Mouse (Mus musculus): ENCODE results near the gene Fam183b. TPM values are rescaled to one million over a fixed set of nuclear protein-coding genes. Genes with fewer than 3 reads are reported as not detected.

Fam183b gene
- total RNA-seq (2023): not detected

DNA sequence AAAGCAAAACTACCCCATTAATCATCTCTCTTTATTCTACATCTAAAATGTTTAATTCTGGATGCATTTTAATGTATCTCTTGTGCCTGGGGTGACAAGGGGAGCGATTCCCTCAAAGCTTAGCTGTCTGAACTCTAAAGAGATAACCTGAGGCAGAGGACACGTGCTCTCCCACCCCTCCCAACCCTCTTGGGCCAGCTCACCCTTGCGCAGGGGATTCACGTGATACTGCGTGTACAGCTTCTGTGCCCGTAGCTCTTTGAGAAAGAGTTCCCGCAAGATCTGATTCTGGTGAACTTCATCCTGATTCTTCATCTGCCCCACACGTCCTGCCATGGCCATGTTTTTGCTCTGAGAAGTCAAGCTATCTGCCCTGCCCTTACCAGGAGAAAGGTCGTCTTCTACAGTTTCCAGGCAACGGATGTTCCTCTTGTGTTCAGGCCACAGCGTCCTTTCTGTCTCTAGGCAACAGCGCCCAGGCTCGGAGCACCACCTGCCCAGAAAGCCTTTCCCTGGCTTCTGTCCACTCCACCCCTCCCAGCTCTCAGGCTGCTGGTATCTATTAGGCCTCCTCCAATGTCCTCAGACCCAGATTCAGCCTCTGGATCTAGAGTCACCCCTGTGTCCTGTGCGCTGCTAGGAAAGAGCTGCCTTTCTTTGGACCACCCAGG, at the start of gene Fam183b:
TSS of gene Fam183b (minus strand) at position 403 of the 671 bp plus-strand sequence.

DNA sequence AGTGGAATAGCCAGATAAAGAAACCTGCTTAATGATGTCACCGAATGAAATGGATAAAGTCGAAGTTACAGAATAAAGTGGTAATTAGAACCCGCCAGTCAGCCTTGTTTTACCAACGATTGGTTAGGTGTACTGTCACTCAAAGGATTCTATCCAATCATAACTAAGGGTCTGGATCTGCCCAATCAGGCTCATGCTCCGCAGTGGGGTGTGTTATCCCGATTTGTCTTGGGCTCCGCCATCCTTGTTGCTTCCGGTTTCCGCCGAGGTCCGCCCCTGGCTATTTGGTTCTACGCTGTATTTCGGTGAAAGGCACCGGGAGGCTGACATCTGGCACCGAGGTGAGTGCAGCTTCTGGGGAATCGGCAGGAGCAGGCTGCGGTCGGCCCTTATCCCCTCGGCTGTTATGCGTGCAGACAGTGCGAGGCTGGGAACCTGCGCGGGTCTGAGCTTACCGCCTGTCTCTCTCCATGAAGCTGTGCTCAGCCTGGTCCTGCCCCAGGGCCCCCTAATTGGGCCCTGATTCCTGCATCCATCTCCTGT, 45.2 kb upstream of the Fam183b start, which contains the start of gene Gm12258:
TSS of gene Gm12258 (plus strand) at position 240 of the 543 bp plus-strand sequence.

DNA sequence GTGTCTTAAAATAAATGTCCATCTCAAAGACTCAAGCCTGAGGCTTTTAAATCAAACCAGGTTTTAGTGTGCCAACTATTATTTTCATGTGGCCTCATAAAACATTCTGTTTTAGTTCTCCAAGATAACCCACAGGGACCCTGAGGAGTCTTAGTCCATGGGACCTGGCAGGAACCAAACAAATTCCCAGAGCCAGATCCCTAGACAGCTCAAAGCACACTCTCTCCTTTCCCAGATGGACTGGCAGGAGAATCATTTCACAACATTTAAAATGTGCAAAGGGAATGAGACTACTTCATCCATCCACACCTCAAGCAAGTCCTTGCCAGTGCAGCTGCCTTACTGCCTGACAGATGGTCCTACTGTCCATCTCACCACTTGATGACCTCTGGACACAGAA, 37.2 kb upstream of the Fam183b start, which contains the start of gene Olfr311:
TSS of gene Olfr311 (plus strand) at position 301 of the 400 bp plus-strand sequence.

DNA sequence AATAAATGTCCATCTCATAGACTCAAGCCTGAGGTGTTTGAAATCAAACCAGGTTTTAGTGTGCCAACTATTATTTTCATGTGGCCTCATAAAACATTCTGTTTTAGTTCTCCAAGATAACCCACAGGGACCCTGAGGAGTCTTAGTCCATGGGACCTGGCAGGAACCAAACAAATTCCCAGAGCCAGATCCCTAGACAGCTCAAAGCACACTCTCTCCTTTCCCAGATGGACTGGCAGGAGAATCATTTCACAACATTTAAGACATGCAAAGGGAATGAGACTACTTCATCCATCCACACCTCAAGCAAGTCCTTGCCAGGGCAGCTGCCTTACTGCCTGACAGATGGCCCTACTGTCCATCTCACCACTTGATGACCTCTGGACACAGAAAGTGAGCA, 27.2 kb upstream of the Fam183b start, which contains the start of gene Olfr312:
TSS of gene Olfr312 (plus strand) at position 301 of the 400 bp plus-strand sequence.

DNA sequence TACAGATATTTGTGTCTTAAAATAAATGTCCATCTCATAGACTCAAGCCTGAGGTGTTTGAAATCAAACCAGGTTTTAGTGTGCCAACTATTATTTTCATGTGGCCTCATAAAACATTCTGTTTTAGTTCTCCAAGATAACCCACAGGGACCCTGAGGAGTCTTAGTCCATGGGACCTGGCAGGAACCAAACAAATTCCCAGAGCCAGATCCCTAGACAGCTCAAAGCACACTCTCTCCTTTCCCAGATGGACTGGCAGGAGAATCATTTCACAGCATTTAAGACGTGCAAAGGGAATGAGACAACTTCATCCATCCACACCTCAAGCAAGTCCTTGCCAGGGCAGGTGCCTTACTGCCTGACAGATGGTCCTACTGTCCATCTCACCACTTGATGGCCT, 12.9 kb upstream of the Fam183b start, which contains the start of gene Olfr313:
TSS of gene Olfr313 (plus strand) at position 301 of the 400 bp plus-strand sequence.

DNA sequence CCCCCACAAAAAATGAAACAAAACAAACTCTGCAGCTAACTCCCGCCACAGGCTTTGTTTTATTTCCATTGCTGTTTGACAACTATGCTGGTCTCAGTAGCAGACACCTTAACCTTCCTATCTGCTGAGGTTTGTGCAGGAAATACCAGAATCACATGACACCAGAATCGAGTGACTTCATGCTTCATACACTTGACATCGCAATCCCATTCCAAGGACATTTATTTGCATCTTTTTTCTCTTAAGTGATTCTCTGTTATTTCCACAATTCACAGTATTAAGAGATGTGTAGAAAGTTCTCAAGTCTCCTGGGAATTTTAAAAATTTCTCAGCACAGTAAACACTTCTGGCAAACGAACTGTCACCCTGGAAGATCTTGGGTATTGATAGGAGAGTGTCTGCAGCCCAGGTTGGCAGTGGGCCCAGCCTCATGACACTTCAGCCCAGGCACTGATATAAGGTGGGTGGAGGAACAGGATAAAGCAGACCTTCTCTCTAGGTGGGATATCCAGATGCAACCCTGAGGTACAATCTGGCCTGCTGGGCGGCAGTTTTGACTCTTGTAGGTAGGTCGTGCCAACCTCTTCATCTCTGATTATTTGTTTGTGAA, 19.2 kb downstream of the Fam183b start, which contains the start of gene Olfr314:
TSS of gene Olfr314 (plus strand) at position 473 of the 610 bp plus-strand sequence.

DNA sequence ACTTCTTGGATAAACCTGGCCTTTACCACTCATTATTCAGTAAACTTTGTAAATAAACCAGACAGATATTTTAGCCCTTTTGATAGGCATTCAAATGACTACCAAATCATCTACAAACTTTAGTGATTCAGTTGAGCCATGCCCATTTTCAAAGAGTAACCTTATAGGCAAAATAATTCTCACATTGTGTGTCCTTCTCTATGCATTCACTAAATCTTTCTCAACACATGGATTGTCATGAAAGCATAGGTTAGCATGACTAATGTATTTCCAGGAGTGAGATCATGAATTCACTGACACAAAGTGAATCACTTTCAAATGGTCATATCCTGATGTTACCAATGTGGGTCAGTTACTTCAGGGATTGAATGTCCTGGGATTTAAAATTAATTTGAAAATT, 28.9 kb downstream of the Fam183b start, which contains the start of gene Olfr315:
TSS of gene Olfr315 (plus strand) at position 301 of the 400 bp plus-strand sequence.

DNA sequence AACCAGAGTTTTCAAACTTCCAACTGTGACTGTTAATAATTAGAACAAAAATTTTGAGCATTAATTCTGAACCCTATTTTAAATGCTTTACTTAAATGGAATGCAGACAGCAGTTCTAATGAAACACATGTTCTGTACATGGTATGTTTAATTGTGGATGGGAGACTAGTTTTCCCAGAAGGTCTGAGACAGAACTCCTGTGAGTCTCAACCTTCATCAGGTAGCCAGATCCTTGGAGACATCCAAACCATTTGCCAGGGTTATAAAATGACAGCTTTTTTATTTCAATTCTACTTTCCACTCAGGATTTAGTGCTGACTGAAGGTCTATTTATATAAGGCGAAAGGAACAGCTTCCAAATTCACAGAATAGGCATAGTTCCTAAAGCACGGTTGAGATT, 49.3 kb downstream of the Fam183b start, which contains the start of gene Olfr316:
TSS of gene Olfr316 (plus strand) at position 301 of the 400 bp plus-strand sequence.

Other genes starting within 250 kb of the Fam183b start
- gene Olfr328, start 246.3 kb downstream of the Fam183b start, total RNA-seq (2023): under 1 TPM; 0.16 to 0.44 TPM
- not detected for gene Olfr224, start 231.4 kb downstream of the Fam183b start, total RNA-seq (2023)
- not detected for gene Olfr325, start 224.2 kb downstream of the Fam183b start, total RNA-seq (2023)
- not detected for gene Olfr324, start 206.8 kb downstream of the Fam183b start, total RNA-seq (2023)
- gene 2210407C18Rik, start 185.9 kb downstream of the Fam183b start, total RNA-seq (2023): not detected
- not detected for gene Olfr323, start 171.5 kb downstream of the Fam183b start, total RNA-seq (2023)
- 1 to 10 TPM in 1 of 2 experiments, under 1 TPM in 1; 0.88 to 1.2 TPM for gene Trim58, start 161.5 kb downstream of the Fam183b start, total RNA-seq (2023)
- under 1 TPM in 1 of 2 experiments, not detected in 1; 0.07 TPM for gene Olfr322, start 143.2 kb downstream of the Fam183b start, total RNA-seq (2023)
- not detected for gene Olfr320, start 120.9 kb downstream of the Fam183b start, total RNA-seq (2023)
- gene Olfr319, start 102.8 kb downstream of the Fam183b start, total RNA-seq (2023): not detected
- under 1 TPM; 0.11 to 0.18 TPM for gene Olfr318, start 77.9 kb downstream of the Fam183b start, total RNA-seq (2023)
- not detected for gene Olfr317, start 62.7 kb downstream of the Fam183b start, total RNA-seq (2023)
- gene Olfr316, start 49.2 kb downstream of the Fam183b start, total RNA-seq (2023): not detected
- gene Olfr315, start 28.8 kb downstream of the Fam183b start, total RNA-seq (2023): not detected
- not detected for gene Olfr314, start 19.0 kb downstream of the Fam183b start, total RNA-seq (2023)
- not detected for gene Olfr313, start 13.0 kb upstream of the Fam183b start, total RNA-seq (2023)
- gene Olfr312, start 27.3 kb upstream of the Fam183b start, total RNA-seq (2023): not detected
- gene Olfr311, start 37.3 kb upstream of the Fam183b start, total RNA-seq (2023): not detected
- gene Gm12258, start 45.2 kb upstream of the Fam183b start, total RNA-seq (2023): 1 to 10 TPM; 1.6 to 2.4 TPM
- 1 to 10 TPM; 2.2 to 3.8 TPM for gene 2810021J22Rik, start 65.3 kb upstream of the Fam183b start, total RNA-seq (2023)
- gene Zfp39, start 102.3 kb upstream of the Fam183b start, total RNA-seq (2023): 1 to 10 TPM; 4.5 to 4.9 TPM
- 1 to 10 TPM; 3.0 to 8.3 TPM for gene Btnl10, start 115.9 kb upstream of the Fam183b start, total RNA-seq (2023)
- 10 to 100 TPM; 48.0 to 49.7 TPM for gene Rnf187, start 137.0 kb upstream of the Fam183b start, total RNA-seq (2023)
- 10 to 100 TPM; 14.0 to 44.6 TPM for gene Hist3h2ba, start 147.0 kb upstream of the Fam183b start, total RNA-seq (2023)
- 10 to 100 TPM; 56.8 to 72.0 TPM for gene Hist3h2a, start 152.7 kb upstream of the Fam183b start, total RNA-seq (2023)
- not detected for gene Trim17, start 152.7 kb upstream of the Fam183b start, total RNA-seq (2023)
- 10 to 100 TPM; 60.6 to 63.2 TPM for gene Trim11, start 176.1 kb upstream of the Fam183b start, total RNA-seq (2023)